In genomic region chr4:47580556-47580955, GRCm38 (mm10) we compare ENCODE assay signal across 24 mouse cellular contexts.
DNase-seq lines count a peak whose midpoint lies in the region; ATAC-seq lines count a peak whose summit lies in the region.
"Had no signal": no experiment of that assay in that cellular context is flagged by ENCODE, and none has a peak within 500 bp of the region (broad histone marks: within the 10 kb centered on the region; RNA-seq: fewer than 3 reads in every experiment).

No protein-coding gene starts in this region.

- no peaks in the 10 kb centered on the region for H3K36me3 ChIP-seq in kidney, embryonic 16.5 days (ENCODE audit: insufficient read depth, low read length)
- H3K36me3 ChIP-seq: embryonic facial prominence, embryonic 10.5 days; embryonic facial prominence, embryonic 12.5 days; forebrain, embryonic 15.5 days; G1E had no signal

- no peak overlapping the region for H3K4me2 ChIP-seq in kidney, embryonic 16.5 days (replicated peaks; ENCODE audit: low read depth, low read length)
- H3K4me2 ChIP-seq: embryonic facial prominence, embryonic 12.5 days; forebrain, embryonic 13.5 days; forebrain, embryonic 15.5 days had no signal

- H3K4me1 ChIP-seq in kidney, embryonic 16.5 days (ENCODE audit: insufficient read depth, low read length), result no peaks in the 10 kb centered on the region
- H3K4me1 ChIP-seq: embryonic facial prominence, embryonic 10.5 days; embryonic facial prominence, embryonic 12.5 days; forebrain, embryonic 13.5 days; forebrain, embryonic 15.5 days had no signal

- no peak overlapping the region for H3K9ac ChIP-seq in kidney, embryonic 16.5 days (replicated peaks; ENCODE audit: low read length)
- H3K9ac ChIP-seq: embryonic facial prominence, embryonic 12.5 days; forebrain, embryonic 13.5 days; forebrain, embryonic 15.5 days; forebrain, postnatal 0 days had no signal

- H3K27me3 ChIP-seq in kidney, embryonic 16.5 days (ENCODE audit: insufficient read depth, low read length), result no peaks in the 10 kb centered on the region
- H3K27me3 ChIP-seq: embryonic facial prominence, embryonic 12.5 days; forebrain, embryonic 13.5 days; forebrain, embryonic 15.5 days; Patski had no signal

- peak; percentile 84 for ATAC-seq in granulocyte monocyte progenitor cell, adult 5-6 weeks (replicated peaks; ENCODE audit: poor library complexity, severe bottlenecking)
- ATAC-seq in megakaryocyte progenitor cell, adult 5-6 weeks (replicated peaks; ENCODE audit: poor library complexity), result peak; percentile 48
- ATAC-seq in kidney, embryonic 16.5 days (ENCODE audit: low FRiP score, low TSS enrichment), result no peak
- ATAC-seq: activated CD4-positive, CD25-positive, alpha-beta regulatory T cell, adult 4 months; forebrain, embryonic 13.5 days; forebrain, embryonic 15.5 days; forebrain, postnatal 0 days; Patski had no signal

- H3K4me3 ChIP-seq in kidney, embryonic 16.5 days (ENCODE audit: low read length), result no peak overlapping the region
- H3K4me3 ChIP-seq: embryonic facial prominence, embryonic 10.5 days; embryonic facial prominence, embryonic 12.5 days; forebrain, embryonic 13.5 days; forebrain, embryonic 15.5 days had no signal

- 71% methylated on average over 5 of the region's 5 CpGs for WGBS in kidney, embryonic 16.5 days

- no peak overlapping the region for H3K27ac ChIP-seq in kidney, embryonic 16.5 days (ENCODE audit: low read length)
- H3K27ac ChIP-seq: embryonic facial prominence, embryonic 10.5 days; embryonic facial prominence, embryonic 12.5 days; forebrain, embryonic 13.5 days; forebrain, embryonic 15.5 days had no signal

- no peaks in the 10 kb centered on the region for H3K9me3 ChIP-seq in kidney, embryonic 16.5 days (ENCODE audit: low read length)
- H3K9me3 ChIP-seq: embryonic facial prominence, embryonic 10.5 days; embryonic facial prominence, embryonic 12.5 days; forebrain, embryonic 13.5 days; forebrain, embryonic 15.5 days; G1E had no signal

- peak; percentile 75 for DNase-seq in heart, adult 11 months
- no peak for DNase-seq in heart, adult 18-20 months
- peak; percentile 2 for DNase-seq in right cerebral cortex, postnatal 25 days
- no peak for DNase-seq in right cerebral cortex, postnatal 10 days (ENCODE audit: low spot score in 2 of 2)
- DNase-seq in testis, postnatal 14 days (ENCODE audit: low spot score), result no peak
- DNase-seq: adrenal gland, adult 8-10 months; adrenal gland, postnatal 14 days; adrenal gland, postnatal 36 days; cerebellum, adult 11-12 months; cerebellum, adult 2 months; cerebellum, adult 9-10 months; cerebellum, postnatal 10 days; cerebellum, postnatal 25 days; forebrain, postnatal 0 days had no signal

Comparison
In these comparisons a context has a peak if more than half of its experiments do, and no peak if none do; other contexts are left out.
1. DNase-seq: peak in heart, adult 11 months (single experiment) and right cerebral cortex, postnatal 25 days (single experiment); none in heart, adult 18-20 months (0 of 2), right cerebral cortex, postnatal 10 days (0 of 2) and testis, postnatal 14 days (single experiment).